Mouse (Mus musculus) midbrain, embryonic 11.5 days (tissue): ENCODE results near the gene Treh. TPM values are rescaled to one million over a fixed set of nuclear protein-coding genes. Genes with fewer than 3 reads are reported as not detected.

Experiments
- ATAC-seq: fragments of 200-750 bp; cut with Nextera tagmentation; 2 replicates; pipeline ENCODE4 v1.8.0; 2017; ENCODE audit warnings: moderate TSS enrichment, moderate library complexity; ENCODE audit not compliant: low FRiP score
- DNase-seq: peaks from one replicate; pipeline ENCODE4 v3.0.0; 2015; ENCODE audit warnings: low spot score; ENCODE audit errors: missing footprints
- H3K27ac ChIP-seq: fragments of 300-500 bp; sonication (generic); 2 replicates; pipeline ENCODE4 v1.5.1; 2014; ENCODE audit warnings: low read depth, low read length
- H3K27me3 ChIP-seq: fragments of 300-500 bp; sonication (generic); 2 replicates; pipeline ENCODE4 v1.6.1; 2014; ENCODE audit warnings: mild to moderate bottlenecking, low read length, moderate library complexity, mixed read lengths; ENCODE audit not compliant: control insufficient read depth, insufficient read depth
- H3K36me3 ChIP-seq: fragments of 300-500 bp; sonication (generic); 2 replicates; pipeline ENCODE4 v1.6.1; 2014; ENCODE audit warnings: mild to moderate bottlenecking, low read length, moderate library complexity, mixed read lengths; ENCODE audit not compliant: control insufficient read depth, insufficient read depth
- H3K4me1 ChIP-seq: fragments of 300-500 bp; sonication (generic); 2 replicates; pipeline ENCODE4 v1.6.1; 2014; ENCODE audit warnings: low read length; ENCODE audit not compliant: control insufficient read depth, insufficient read depth
- H3K4me2 ChIP-seq: fragments of 300-500 bp; sonication (generic); 2 replicates; pipeline ENCODE4 v1.6.1; 2014; ENCODE audit warnings: mild to moderate bottlenecking, moderate library complexity
- H3K4me3 ChIP-seq: fragments of 300-500 bp; sonication (generic); 2 replicates; pipeline ENCODE4 v1.5.1; 2014; ENCODE audit warnings: low read depth, low read length
- H3K9ac ChIP-seq: fragments of 300-500 bp; sonication (generic); 2 replicates; pipeline ENCODE4 v1.6.1; 2014; ENCODE audit warnings: low read length
- H3K9me3 ChIP-seq: fragments of 300-500 bp; sonication (generic); 2 replicates; pipeline ENCODE4 v1.6.1; 2016; ENCODE audit warnings: low read length; ENCODE audit not compliant: control insufficient read depth
- WGBS: fragments of 180-500 bp; shearing (Covaris S2); extraction: QIAGEN DNeasy Blood & Tissue Kit; methylation state at CpG from one replicate; pipeline ENCODE4 v1.1.7; 2014; 5-methylcytosine and 5-hydroxymethylcytosine counted together
- polyA plus RNA-seq: library from polyadenylated mRNA; unstranded; fragments of >200 nt; fragmentation: Nextera tagmentation; extraction: Ambion mirVana; gene quantifications from 2 replicates; pipeline ENCODE4 v1.2.1, GENCODE M21; 2014

Treh gene
- polyA plus RNA-seq, 1 experiment from 2014 or later, result not detected

DNA sequence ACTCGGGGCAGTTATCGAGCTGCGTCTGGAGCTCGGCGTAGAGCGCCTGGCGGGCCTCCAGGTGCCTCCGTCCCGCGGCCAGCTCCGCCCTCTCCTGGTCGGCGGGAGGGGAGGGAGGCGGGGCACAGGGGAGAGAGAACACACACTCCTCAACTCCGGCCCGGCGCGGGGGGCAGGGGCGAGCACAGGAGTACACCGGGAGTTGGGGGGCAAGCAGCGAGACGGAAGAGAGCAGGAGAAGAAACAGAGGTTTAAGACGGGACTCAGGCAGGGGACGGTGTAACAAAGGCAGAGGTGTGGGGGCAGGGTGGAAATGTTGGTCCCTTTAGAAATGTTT lies 35.4 kb downstream of the Treh start:
- H3K4me1 ChIP-seq, result peaks cover 14% of the 10 kb centered on the region
- peak overlapping the region; percentile 26 for H3K4me3 ChIP-seq
- peaks cover 5% of the 10 kb centered on the region for H3K27me3 ChIP-seq
- peak overlapping the region; percentile 42 for H3K9ac ChIP-seq
- no peak for DNase-seq
- H3K4me2 ChIP-seq, result peak overlapping the region; percentile 57
- H3K9me3 ChIP-seq, result no peaks in the 10 kb centered on the region
- H3K36me3 ChIP-seq, result peaks cover 12% of the 10 kb centered on the region
- WGBS, result 3% methylated on average over 24 of the region's 24 CpGs
- peak; percentile 75 for ATAC-seq
- H3K27ac ChIP-seq, result no peak overlapping the region

- WGBS, result 21% methylated on average over 6 of the region's 6 CpGs
- peak overlapping the region; percentile 26; the same call in 1 of the 2 replicates for H3K4me3 ChIP-seq
- peaks cover 14% of the 10 kb centered on the region for H3K4me1 ChIP-seq
- peak overlapping the region; percentile 42; the same call in 1 of the 2 replicates for H3K9ac ChIP-seq
- H3K27ac ChIP-seq, result no peak overlapping the region
- ATAC-seq (peak; percentile 64), DNase-seq (peak; percentile 87)
- H3K36me3 ChIP-seq, result peaks cover 12% of the 10 kb centered on the region
- H3K9me3 ChIP-seq, result no peaks in the 10 kb centered on the region
- H3K4me2 ChIP-seq, result peak overlapping the region; percentile 57
- peaks cover 5% of the 10 kb centered on the region for H3K27me3 ChIP-seq
Measured at GRCm38 (mm10) chr9:44708925-44709324, 35.9 kb downstream of the Treh start.

GRCm38 (mm10) chr9:44709600-44709999 lies 36.6 kb downstream of the Treh start:
- DNase-seq, result peak; percentile 92
- WGBS, result 57% methylated on average over 2 of the region's 2 CpGs
- H3K27ac ChIP-seq, result no peak overlapping the region

DNA sequence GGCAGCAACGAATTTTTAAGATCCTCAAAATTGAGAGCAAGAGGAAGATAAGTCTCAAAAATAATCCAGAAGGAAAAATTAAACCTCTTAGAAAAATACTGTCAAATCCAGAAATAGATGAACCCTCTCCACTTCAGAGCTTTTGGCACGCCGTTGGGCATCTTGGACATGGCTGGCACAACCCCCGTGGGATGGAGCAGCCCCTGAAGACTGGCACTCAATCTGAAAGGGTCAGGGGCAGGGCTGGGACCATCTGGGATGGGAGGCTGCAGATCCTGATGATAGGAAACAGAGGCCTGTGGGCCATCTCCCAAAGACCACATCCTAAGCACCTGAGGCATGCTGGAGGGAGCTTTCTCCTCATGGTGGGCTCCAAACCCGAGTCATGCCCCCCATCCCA lies 37.2 kb downstream of the Treh start:
- Histone ChIP-seq H3K4me2 (no peak overlapping the region), H3K4me1 (peaks cover 14% of the 10 kb centered on the region), H3K9me3 (no peaks in the 10 kb centered on the region), H3K27me3 (peaks cover 5% of the 10 kb centered on the region), H3K9ac (no peak overlapping the region), H3K27ac (no peak overlapping the region), H3K36me3 (peaks cover 13% of the 10 kb centered on the region), H3K4me3 (no peak overlapping the region)
- WGBS, result 90% methylated on average over 5 of the region's 5 CpGs
- ATAC-seq (no peak), DNase-seq (no peak)

More at GRCm38 (mm10) chr9:44709600-44709999, 36.6 kb downstream of the Treh start:
- H3K4me3 ChIP-seq, result no peak overlapping the region
- no peak overlapping the region for H3K4me2 ChIP-seq
- peaks cover 14% of the 10 kb centered on the region for H3K4me1 ChIP-seq
- H3K27me3 ChIP-seq, result peaks cover 5% of the 10 kb centered on the region
- peaks cover 13% of the 10 kb centered on the region for H3K36me3 ChIP-seq
- no peak overlapping the region for H3K9ac ChIP-seq
- H3K9me3 ChIP-seq, result no peaks in the 10 kb centered on the region
- no peak for ATAC-seq

DNA sequence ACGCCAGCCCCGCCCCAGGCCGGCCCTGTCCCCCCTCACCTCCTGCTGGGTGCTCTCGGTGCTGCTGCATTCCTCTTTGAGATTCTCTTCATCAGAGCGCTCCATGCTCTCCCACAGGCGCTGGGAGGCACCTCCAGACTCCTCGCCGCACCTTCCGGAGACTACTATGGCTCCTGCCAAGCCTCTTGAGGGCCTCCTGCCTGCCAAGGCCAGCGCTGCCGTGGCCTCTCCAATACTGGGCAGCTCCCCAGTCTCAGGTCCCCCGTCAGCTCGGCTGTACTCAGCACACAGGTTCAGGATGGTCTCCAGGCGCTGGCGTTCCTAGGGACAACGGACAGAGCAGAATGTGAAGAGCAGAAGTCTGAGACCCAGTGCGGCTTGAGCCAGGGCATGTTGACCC lies 38.6 kb downstream of the Treh start:
- no peak overlapping the region for H3K9ac ChIP-seq
- peaks cover 25% of the 10 kb centered on the region for H3K36me3 ChIP-seq
- 68% methylated on average over 17 of the region's 17 CpGs for WGBS
- peaks cover 5% of the 10 kb centered on the region for H3K27me3 ChIP-seq
- no peak overlapping the region for H3K4me3 ChIP-seq
- H3K9me3 ChIP-seq, result no peaks in the 10 kb centered on the region
- no peak for DNase-seq
- no peak overlapping the region for H3K27ac ChIP-seq
- ATAC-seq, result no peak
- no peak overlapping the region for H3K4me2 ChIP-seq
- peaks cover 14% of the 10 kb centered on the region for H3K4me1 ChIP-seq

DNA sequence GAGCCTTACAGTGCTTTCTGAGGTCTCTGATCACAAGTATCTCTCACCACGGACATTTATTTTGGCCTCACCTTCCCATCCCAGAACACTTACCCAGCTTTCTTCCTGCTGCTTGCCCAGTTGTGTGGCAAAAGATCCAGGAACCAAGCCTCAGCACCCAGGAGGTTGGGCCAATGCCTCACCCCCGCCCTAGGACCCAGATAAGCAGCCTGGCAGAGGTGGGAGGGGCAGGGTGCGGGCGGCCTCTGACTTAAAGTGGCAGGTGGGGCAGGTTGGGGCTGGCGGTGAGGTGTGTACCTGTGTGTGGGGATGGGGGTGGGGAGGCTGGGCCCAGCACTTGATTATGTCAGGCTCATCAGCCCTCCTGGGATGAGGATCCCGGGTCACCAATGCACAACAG lies 40.0 kb downstream of the Treh start:
- no peak for DNase-seq
- Histone ChIP-seq H3K9me3 (no peaks in the 10 kb centered on the region), H3K36me3 (peaks cover 23% of the 10 kb centered on the region), H3K27ac (no peak overlapping the region), H3K4me3 (no peak overlapping the region), H3K9ac (no peak overlapping the region), H3K27me3 (no peaks in the 10 kb centered on the region), H3K4me1 (peaks cover 12% of the 10 kb centered on the region), H3K4me2 (no peak overlapping the region)
- 90% methylated on average over 6 of the region's 6 CpGs for WGBS
- ATAC-seq, result no peak

- Histone ChIP-seq H3K9ac (no peak overlapping the region), H3K4me2 (no peak overlapping the region), H3K4me3 (no peak overlapping the region), H3K27ac (no peak overlapping the region), H3K27me3 (no peaks in the 10 kb centered on the region), H3K36me3 (peaks cover 23% of the 10 kb centered on the region), H3K9me3 (no peaks in the 10 kb centered on the region), H3K4me1 (peaks cover 7% of the 10 kb centered on the region)
- 58% methylated on average over 2 of the region's 2 CpGs for WGBS
- ATAC-seq, result no peak
- no peak for DNase-seq
Measured at GRCm38 (mm10) chr9:44713574-44713973, 40.5 kb downstream of the Treh start.

GRCm38 (mm10) chr9:44715109-44715508 lies 42.1 kb downstream of the Treh start:
- Histone ChIP-seq H3K4me3 (no peak overlapping the region), H3K27ac (no peak overlapping the region), H3K36me3 (peaks cover 23% of the 10 kb centered on the region), H3K9me3 (no peaks in the 10 kb centered on the region), H3K27me3 (no peaks in the 10 kb centered on the region), H3K4me2 (no peak overlapping the region), H3K4me1 (peaks cover 10% of the 10 kb centered on the region), H3K9ac (no peak overlapping the region)
- 92% methylated on average over 17 of the region's 17 CpGs for WGBS
- DNase-seq, result no peak
- no peak for ATAC-seq

DNA sequence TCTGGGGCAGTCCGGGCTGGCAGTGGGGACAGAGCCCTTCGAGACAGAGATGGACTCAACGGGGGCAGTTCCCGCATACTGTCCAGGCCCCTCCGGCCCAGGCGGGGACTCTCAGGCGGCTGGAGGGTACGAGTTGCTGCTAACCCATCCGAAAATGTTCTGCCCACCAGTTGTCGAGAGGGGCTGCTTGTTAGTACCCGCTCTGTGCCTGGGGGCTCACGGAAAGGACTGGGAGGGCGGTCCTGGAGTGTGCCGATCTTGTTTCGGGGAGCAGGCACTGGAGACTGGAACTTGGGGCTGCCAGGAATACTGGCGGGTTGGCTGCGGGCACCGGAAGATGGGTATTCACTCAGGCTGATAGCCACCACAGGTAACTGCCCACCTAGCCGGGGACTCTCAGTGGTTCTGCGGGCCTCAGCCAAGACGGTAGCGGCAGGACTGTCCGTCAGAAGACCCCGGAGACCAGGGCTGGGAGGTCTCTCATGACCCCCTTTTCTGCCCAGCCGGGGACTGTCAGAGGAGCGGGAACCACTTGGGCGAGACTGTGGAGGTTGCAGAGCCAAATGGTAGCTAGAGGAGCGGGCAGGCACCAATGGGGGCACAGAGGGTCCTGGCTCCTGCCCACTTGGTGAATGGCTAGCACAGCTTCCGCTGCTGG lies 42.8 kb downstream of the Treh start:
- no peak overlapping the region for H3K27ac ChIP-seq
- H3K4me3 ChIP-seq, result no peak overlapping the region
- H3K9me3 ChIP-seq, result no peaks in the 10 kb centered on the region
- H3K9ac ChIP-seq, result no peak overlapping the region
- no peaks in the 10 kb centered on the region for H3K27me3 ChIP-seq
- no peak for DNase-seq
- H3K4me2 ChIP-seq, result no peak overlapping the region
- peaks cover 16% of the 10 kb centered on the region for H3K4me1 ChIP-seq
- no peak for ATAC-seq
- WGBS, result 93% methylated on average over 29 of the region's 29 CpGs
- H3K36me3 ChIP-seq, result peaks cover 20% of the 10 kb centered on the region
